ENCODE assay signal across 9 mouse cellular contexts in genomic region chr4:133003316-133004018, GRCm38 (mm10). TPM values are rescaled to one million over a fixed set of nuclear protein-coding genes. Genes with fewer than 3 reads are reported as not detected.
DNase-seq lines count a peak whose midpoint lies in the region; ATAC-seq and TF ChIP-seq lines count a peak whose summit lies in the region.
"Had no signal": no experiment of that assay in that cellular context is flagged by ENCODE, and none has a peak within 500 bp of the region (broad histone marks: within the 10 kb centered on the region; RNA-seq: fewer than 3 reads in every experiment).

No protein-coding gene starts in this region.

- TF ChIP-seq CTCF in brain, embryonic 14.5 days (IDR thresholded peaks at IDR 0.05; ENCODE audit: borderline replicate concordance, extremely low read depth, insufficient read depth, insufficient read length): no peak
- TF ChIP-seq CTCF in intestine, postnatal 0 days (IDR thresholded peaks at IDR 0.05; ENCODE audit: low read depth): no peak

- H3K4me3 ChIP-seq in heart, embryonic 10.5 days: no peak overlapping the region
- H3K4me3 ChIP-seq in forebrain, embryonic 14.5 days (ENCODE audit: low read depth, low read length): no peak overlapping the region
- no peak overlapping the region for H3K4me3 ChIP-seq in limb, embryonic 12.5 days (replicated peaks)
- no peak overlapping the region for H3K4me3 ChIP-seq in intestine, postnatal 0 days (ENCODE audit: low read depth, low read length)
- no peak overlapping the region for H3K4me3 ChIP-seq in liver, embryonic 11.5 days (ENCODE audit: low read depth, low read length)

- no peaks in the 10 kb centered on the region for H3K9me3 ChIP-seq in heart, embryonic 10.5 days
- H3K9me3 ChIP-seq in forebrain, embryonic 14.5 days (replicated peaks; ENCODE audit: control insufficient read depth, low read length): no peaks in the 10 kb centered on the region
- no peaks in the 10 kb centered on the region for H3K9me3 ChIP-seq in limb, embryonic 12.5 days
- no peaks in the 10 kb centered on the region for H3K9me3 ChIP-seq in intestine, postnatal 0 days (ENCODE audit: control insufficient read depth)
- no peaks in the 10 kb centered on the region for H3K9me3 ChIP-seq in liver, embryonic 11.5 days (ENCODE audit: control insufficient read depth, low read length)

- intact Hi-C loops in heart, postnatal 25 days (cut with DNase I): loop anchor here (10.0 kb wide), 1 partner anchor 441 kb away; no protein-coding TSS in a partner anchor

- WGBS in heart, embryonic 10.5 days: 19% methylated on average over 21 of the region's 21 CpGs
- WGBS in forebrain, embryonic 14.5 days: 31% methylated on average over 21 of the region's 21 CpGs
- WGBS in limb, embryonic 12.5 days: 35% methylated on average over 21 of the region's 21 CpGs
- 60% methylated on average over 21 of the region's 21 CpGs for WGBS in intestine, postnatal 0 days
- 38% methylated on average over 21 of the region's 21 CpGs for WGBS in liver, embryonic 11.5 days

- ATAC-seq in forebrain, embryonic 14.5 days: peak; percentile 38
- no peak for ATAC-seq in limb, embryonic 12.5 days (ENCODE audit: insufficient number of reproducible peaks, insufficient read depth, low FRiP score, low TSS enrichment, low read depth)
- ATAC-seq in intestine, postnatal 0 days: no peak
- no peak for ATAC-seq in liver, embryonic 11.5 days (replicated peaks; ENCODE audit: low FRiP score)

- peak overlapping the region; percentile 87 for H3K27ac ChIP-seq in heart, embryonic 10.5 days
- H3K27ac ChIP-seq in forebrain, embryonic 14.5 days (ENCODE audit: low read depth, low read length): 0 out of 2 replicates have a peak overlapping the region, but pooled peaks have one; percentile 40
- peak overlapping the region; percentile 64; the same call in 1 of the 2 replicates for H3K27ac ChIP-seq in limb, embryonic 12.5 days
- no peak overlapping the region for H3K27ac ChIP-seq in intestine, postnatal 0 days (ENCODE audit: low read depth, low read length)
- no peak overlapping the region for H3K27ac ChIP-seq in liver, embryonic 11.5 days (ENCODE audit: low read depth, low read length)
- H3K27ac ChIP-seq: macrophage had no signal

- H3K4me2 ChIP-seq in forebrain, embryonic 14.5 days (ENCODE audit: low read length): no peak overlapping the region
- H3K4me2 ChIP-seq in limb, embryonic 12.5 days: peak overlapping the region; percentile 17
- H3K4me2 ChIP-seq in intestine, postnatal 0 days (replicated peaks; ENCODE audit: low read depth): no peak overlapping the region
- no peak overlapping the region for H3K4me2 ChIP-seq in liver, embryonic 11.5 days

- peaks cover 36% of the 10 kb centered on the region for H3K4me1 ChIP-seq in heart, embryonic 10.5 days
- H3K4me1 ChIP-seq in forebrain, embryonic 14.5 days (ENCODE audit: control insufficient read depth, insufficient read depth, low read length): peaks cover 14% of the 10 kb centered on the region
- H3K4me1 ChIP-seq in limb, embryonic 12.5 days (replicated peaks): peaks cover 36% of the 10 kb centered on the region
- no peaks in the 10 kb centered on the region; the same call in 1 of the 2 replicates for H3K4me1 ChIP-seq in intestine, postnatal 0 days (replicated peaks; ENCODE audit: control insufficient read depth, insufficient read depth, low read length)
- peaks cover 24% of the 10 kb centered on the region for H3K4me1 ChIP-seq in liver, embryonic 11.5 days (replicated peaks; ENCODE audit: control insufficient read depth, insufficient read depth, low read length)

- DNase-seq in heart, embryonic 10.5 days (ENCODE audit: low spot score): no peak
- DNase-seq in heart, postnatal 25 days (ENCODE audit: low spot score): no peak
- DNase-seq in brain, embryonic 14.5 days (ENCODE audit: low read depth): peak; percentile 65
- DNase-seq in forebrain, embryonic 14.5 days (ENCODE audit: low spot score): peak; percentile 49
- no peak for DNase-seq in layer of hippocampus, adult 11-12 months (ENCODE audit: low spot score)
- DNase-seq in liver, embryonic 11.5 days (ENCODE audit: low spot score): no peak

- no peaks in the 10 kb centered on the region for H3K36me3 ChIP-seq in heart, embryonic 10.5 days
- H3K36me3 ChIP-seq in forebrain, embryonic 14.5 days (ENCODE audit: control insufficient read depth, insufficient read depth, low read length): no peaks in the 10 kb centered on the region
- H3K36me3 ChIP-seq in limb, embryonic 12.5 days: no peaks in the 10 kb centered on the region
- H3K36me3 ChIP-seq in intestine, postnatal 0 days (ENCODE audit: control insufficient read depth, insufficient read depth): no peaks in the 10 kb centered on the region
- H3K36me3 ChIP-seq in liver, embryonic 11.5 days (ENCODE audit: control insufficient read depth, insufficient read depth, low read length): no peaks in the 10 kb centered on the region

- H3K9ac ChIP-seq in forebrain, embryonic 14.5 days (ENCODE audit: low read length): peak overlapping the region; percentile 21; the same call in 1 of the 2 replicates
- no peak overlapping the region; the same call in 1 of the 2 replicates for H3K9ac ChIP-seq in limb, embryonic 12.5 days (replicated peaks)
- H3K9ac ChIP-seq in intestine, postnatal 0 days (ENCODE audit: low read depth, low read length): no peak overlapping the region
- no peak overlapping the region for H3K9ac ChIP-seq in liver, embryonic 11.5 days (ENCODE audit: low read depth, low read length)

- no peak for TF ChIP-seq POLR2A in brain, embryonic 14.5 days (IDR thresholded peaks at IDR 0.05; ENCODE audit: borderline replicate concordance, extremely low read depth, insufficient read depth, insufficient read length, poor library complexity, severe bottlenecking)

- H3K27me3 ChIP-seq in heart, embryonic 10.5 days (ENCODE audit: insufficient read depth, poor library complexity, severe bottlenecking): peaks cover 6% of the 10 kb centered on the region; the same call in 1 of the 2 replicates
- H3K27me3 ChIP-seq in forebrain, embryonic 14.5 days (replicated peaks; ENCODE audit: control insufficient read depth, insufficient read depth, low read length): 0 out of 2 replicates have a peak, but pooled peaks cover 4% of the 10 kb centered on the region
- H3K27me3 ChIP-seq in limb, embryonic 12.5 days: no peaks in the 10 kb centered on the region
- H3K27me3 ChIP-seq in intestine, postnatal 0 days (replicated peaks; ENCODE audit: control insufficient read depth, insufficient read depth, low read length): no peaks in the 10 kb centered on the region
- no peaks in the 10 kb centered on the region for H3K27me3 ChIP-seq in liver, embryonic 11.5 days (replicated peaks; ENCODE audit: control insufficient read depth, insufficient read depth, low read length)

RNA-seq across cellular contexts. Expression of gene Ahdc1, which starts 7.6 kb away (rescaled TPM):
- polyA plus RNA-seq in heart, embryonic 10.5 days (2016; fragmentation: Nextera tagmentation; extraction: Ambion mirVana): 8.4 and 12.2 TPM in 2 replicates
- total RNA-seq in heart, postnatal 25 days (2021): 10 to 100 TPM; 43.2 to 50.4 TPM
- 20.9 and 43.2 TPM in 2 replicates for polyA plus RNA-seq in brain, embryonic 14.5 days (2012; rRNA removed)
- 8.6 and 12.2 TPM in 2 replicates for polyA plus RNA-seq in forebrain, embryonic 14.5 days (2014; fragmentation: Nextera tagmentation; extraction: Ambion mirVana)
- polyA plus RNA-seq in limb, embryonic 12.5 days (2016; fragmentation: Nextera tagmentation; extraction: Ambion mirVana): 13.2 and 14.5 TPM in 2 replicates
- polyA plus RNA-seq in intestine, postnatal 0 days (2015; fragmentation: Nextera tagmentation; extraction: Ambion mirVana): 2.4 and 3.1 TPM in 2 replicates
- 5.1 and 6.1 TPM in 2 replicates for polyA plus RNA-seq in liver, embryonic 11.5 days (2014; fragmentation: Nextera tagmentation; extraction: Ambion mirVana)

RNA-seq across cellular contexts. Expression of gene Fgr, which starts 29.6 kb away (rescaled TPM):
- polyA plus RNA-seq in heart, embryonic 10.5 days (2016; fragmentation: Nextera tagmentation; extraction: Ambion mirVana): 0.36 and 0.43 TPM in 2 replicates
- total RNA-seq in heart, postnatal 25 days (2021): under 1 TPM; 0.26 to 0.39 TPM
- 0.09 and 0.15 TPM in 2 replicates for polyA plus RNA-seq in brain, embryonic 14.5 days (2012; rRNA removed)
- polyA plus RNA-seq in forebrain, embryonic 14.5 days (2014; fragmentation: Nextera tagmentation; extraction: Ambion mirVana): 0.23 TPM in 1 of 2 replicates, not detected in the other
- 0.26 and 0.36 TPM in 2 replicates for polyA plus RNA-seq in limb, embryonic 12.5 days (2016; fragmentation: Nextera tagmentation; extraction: Ambion mirVana)
- 2.0 and 2.4 TPM in 2 replicates for polyA plus RNA-seq in intestine, postnatal 0 days (2015; fragmentation: Nextera tagmentation; extraction: Ambion mirVana)
- polyA plus RNA-seq in liver, embryonic 11.5 days (2014; fragmentation: Nextera tagmentation; extraction: Ambion mirVana): 0.23 and 0.73 TPM in 2 replicates

Comparison
In these comparisons a context has a peak if more than half of its experiments do, and no peak if none do; other contexts are left out.
1. DNase-seq: peak in brain, embryonic 14.5 days (single experiment) and forebrain, embryonic 14.5 days (single experiment); none in heart, embryonic 10.5 days (single experiment), heart, postnatal 25 days (single experiment), layer of hippocampus, adult 11-12 months (single experiment) and liver, embryonic 11.5 days (single experiment).
2. H3K27ac ChIP-seq: peak in heart, embryonic 10.5 days (single experiment), forebrain, embryonic 14.5 days (single experiment) and limb, embryonic 12.5 days (single experiment); none in intestine, postnatal 0 days (single experiment) and liver, embryonic 11.5 days (single experiment).